Mouse (Mus musculus): Measurements from ENCODE around the gene Sowaha. TPM values are rescaled to one million over a fixed set of nuclear protein-coding genes. Genes with fewer than 3 reads are reported as not detected.

Sowaha gene
- polyA plus RNA-seq, 1 experiment from 2014 or later: 1.1 TPM

DNA sequence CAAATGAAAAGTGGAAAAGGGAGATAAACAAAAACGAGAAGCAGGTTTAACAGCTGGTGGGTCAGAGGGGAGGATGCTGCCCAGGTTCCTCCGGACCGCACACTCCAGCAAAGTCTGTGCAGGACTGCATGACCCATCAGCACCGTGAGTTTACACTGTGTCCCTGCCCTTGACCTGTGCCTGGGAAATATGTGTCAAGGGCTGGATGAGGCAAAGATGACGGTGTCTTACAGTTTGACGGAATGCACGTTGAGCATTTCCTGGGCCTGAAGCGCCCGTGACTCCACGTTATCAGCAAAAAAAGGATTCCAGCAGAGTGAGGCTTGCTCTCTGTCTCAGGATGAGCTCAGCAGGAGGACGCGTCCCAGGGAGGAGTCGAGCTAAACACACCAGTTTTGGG is 34.5 kb downstream of the Sowaha start:
- no peaks in the 10 kb centered on the region for H3K4me1 ChIP-seq
- H3K4me2 ChIP-seq: no peak overlapping the region
- WGBS: 68% methylated on average over 13 of the region's 13 CpGs
- ATAC-seq (ENCODE audit: low FRiP score): no peak
- no peak overlapping the region for H3K27ac ChIP-seq
- peaks cover 9% of the 10 kb centered on the region; the same call in 1 of the 2 replicates for H3K27me3 ChIP-seq
- no peaks in the 10 kb centered on the region for H3K9me3 ChIP-seq
- H3K9ac ChIP-seq: no peak overlapping the region
- H3K4me3 ChIP-seq (replicated peaks): no peak overlapping the region
- H3K36me3 ChIP-seq (replicated peaks): no peaks in the 10 kb centered on the region

DNA sequence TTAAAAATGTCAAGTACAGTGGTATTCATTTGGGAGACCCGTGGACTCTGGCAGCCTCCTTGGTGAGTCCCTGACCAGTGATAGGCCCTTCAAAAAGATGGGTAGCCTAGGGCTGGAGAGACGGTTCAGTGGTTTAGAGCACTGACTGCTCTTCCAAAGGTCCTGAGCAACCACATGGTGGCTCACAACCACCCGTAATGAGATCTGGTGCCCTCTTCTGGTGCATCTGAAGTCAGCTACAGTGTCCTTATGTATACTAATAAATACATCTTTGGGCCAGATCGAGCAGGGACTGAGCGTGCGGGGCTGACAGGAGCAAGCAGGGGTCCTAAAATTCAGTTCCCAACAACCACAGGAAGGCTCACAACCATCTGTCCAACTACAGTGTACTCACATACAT is 36.2 kb downstream of the Sowaha start:
- Histone ChIP-seq H3K9me3 (no peaks in the 10 kb centered on the region), H3K4me2 (no peak overlapping the region), H3K27me3 (no peaks in the 10 kb centered on the region), H3K4me3 (replicated peaks) (no peak overlapping the region), H3K27ac (no peak overlapping the region), H3K36me3 (replicated peaks) (no peaks in the 10 kb centered on the region), H3K9ac (no peak overlapping the region), H3K4me1 (no peaks in the 10 kb centered on the region)
- no peak for ATAC-seq (ENCODE audit: low FRiP score)
- 40% methylated on average over 6 of the region's 6 CpGs for WGBS

DNA sequence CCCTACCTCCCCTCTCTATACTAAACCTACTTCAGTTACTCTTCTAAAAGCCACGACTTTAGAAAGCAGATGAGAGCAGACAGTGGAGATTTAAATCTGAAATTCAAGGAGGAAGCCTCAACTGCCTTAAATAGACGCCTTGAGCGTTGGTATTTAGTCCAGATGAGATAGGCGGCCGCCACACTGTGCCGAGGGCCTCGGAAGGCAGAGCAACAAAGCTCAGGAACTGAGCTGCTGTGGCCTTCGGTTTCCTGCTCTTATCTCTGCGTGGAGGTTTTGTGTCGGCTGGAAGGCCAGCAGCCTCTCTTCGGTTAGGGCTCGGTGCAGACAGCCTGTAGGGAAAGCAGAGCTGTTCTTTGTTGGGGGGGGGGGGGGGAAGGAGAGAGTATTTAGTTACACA is 38.2 kb downstream of the Sowaha start:
- Histone ChIP-seq H3K27ac (no peak overlapping the region), H3K27me3 (no peaks in the 10 kb centered on the region), H3K4me1 (no peaks in the 10 kb centered on the region), H3K36me3 (replicated peaks) (no peaks in the 10 kb centered on the region), H3K4me2 (no peak overlapping the region), H3K9me3 (no peaks in the 10 kb centered on the region), H3K9ac (no peak overlapping the region), H3K4me3 (replicated peaks) (no peak overlapping the region)
- ATAC-seq (ENCODE audit: low FRiP score): no peak
- 60% methylated on average over 12 of the region's 12 CpGs for WGBS

DNA sequence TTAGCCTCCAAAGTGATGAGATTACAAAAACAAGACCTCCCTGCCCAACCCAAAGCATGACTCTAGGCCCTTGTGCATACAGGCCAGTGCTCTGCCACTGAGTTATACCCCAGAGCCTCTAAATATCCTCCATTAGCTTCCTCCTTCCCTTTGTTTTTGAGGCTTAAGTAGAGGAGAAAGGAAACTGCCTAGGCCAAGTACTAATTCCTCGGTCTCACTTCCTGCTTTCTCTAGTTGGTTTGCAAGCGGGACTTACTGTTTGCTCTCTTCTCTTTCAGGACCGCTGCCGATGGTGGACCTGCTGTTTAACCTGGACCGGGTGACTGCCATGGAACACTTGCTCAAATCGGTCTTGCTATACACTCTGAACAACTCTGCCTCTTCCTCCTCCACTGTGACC is 43.7 kb downstream of the Sowaha start:
- H3K4me2 ChIP-seq: no peak overlapping the region
- 0 out of 2 replicates have a peak, but pooled peaks cover 4% of the 10 kb centered on the region for H3K27me3 ChIP-seq
- H3K27ac ChIP-seq: no peak overlapping the region
- 91% methylated on average over 6 of the region's 6 CpGs for WGBS
- no peak overlapping the region for H3K4me3 ChIP-seq (replicated peaks)
- no peak for ATAC-seq (ENCODE audit: low FRiP score)
- H3K4me1 ChIP-seq: peaks cover 5% of the 10 kb centered on the region
- no peak overlapping the region for H3K9ac ChIP-seq
- H3K36me3 ChIP-seq (replicated peaks): no peaks in the 10 kb centered on the region
- H3K9me3 ChIP-seq: no peaks in the 10 kb centered on the region

DNA sequence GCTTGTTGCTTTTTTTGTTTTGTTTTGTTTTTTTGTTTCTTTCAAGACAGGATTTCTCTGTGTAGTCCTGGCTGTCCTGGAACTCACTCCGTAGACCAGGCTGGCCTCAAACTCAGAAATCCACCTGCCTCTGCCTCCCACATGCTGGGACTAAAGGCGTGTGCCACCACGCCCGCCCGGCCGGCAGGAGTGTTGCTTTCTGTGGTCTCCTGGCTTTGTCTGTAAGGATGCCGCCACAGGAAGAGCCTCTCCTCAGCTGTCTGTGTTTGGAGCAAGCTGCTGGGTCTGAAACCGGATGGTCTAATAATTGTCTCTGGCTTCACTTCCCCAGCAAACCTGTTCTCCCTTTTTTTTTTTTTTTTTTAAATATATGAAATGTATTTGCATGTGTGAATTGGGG is 44.6 kb downstream of the Sowaha start:
- Histone ChIP-seq H3K4me3 (replicated peaks) (no peak overlapping the region), H3K36me3 (replicated peaks) (no peaks in the 10 kb centered on the region), H3K9me3 (no peaks in the 10 kb centered on the region), H3K27me3 (0 out of 2 replicates have a peak, but pooled peaks cover 4% of the 10 kb centered on the region), H3K9ac (no peak overlapping the region), H3K27ac (no peak overlapping the region), H3K4me2 (no peak overlapping the region), H3K4me1 (peaks cover 6% of the 10 kb centered on the region)
- WGBS: 88% methylated on average over 8 of the region's 8 CpGs
- ATAC-seq (ENCODE audit: low FRiP score): no peak

DNA sequence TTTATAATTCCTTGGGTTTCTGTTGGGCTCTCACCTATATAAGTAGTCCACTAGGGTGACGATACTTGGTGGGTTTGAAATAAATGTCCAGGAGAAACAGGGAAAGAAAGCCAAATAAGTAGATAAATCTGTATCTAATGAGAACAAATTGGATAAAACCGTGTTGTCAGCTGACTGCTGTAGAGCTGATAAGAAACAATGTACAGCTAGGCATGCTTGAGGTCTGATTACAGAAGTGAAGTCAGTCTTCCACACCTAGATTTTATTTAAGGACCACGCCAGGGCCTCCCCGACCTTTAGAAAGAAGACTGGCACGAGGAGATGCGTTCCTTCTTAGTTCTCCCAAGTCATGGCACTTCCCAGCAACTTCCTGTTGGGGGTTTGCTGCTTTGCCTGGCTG is 47.0 kb downstream of the Sowaha start:
- Histone ChIP-seq H3K27ac (no peak overlapping the region), H3K9me3 (no peaks in the 10 kb centered on the region), H3K9ac (no peak overlapping the region), H3K4me3 (replicated peaks) (no peak overlapping the region), H3K4me1 (peaks cover 18% of the 10 kb centered on the region), H3K36me3 (replicated peaks) (peaks cover 11% of the 10 kb centered on the region), H3K4me2 (no peak overlapping the region), H3K27me3 (0 out of 2 replicates have a peak, but pooled peaks cover 4% of the 10 kb centered on the region)
- 69% methylated on average over 6 of the region's 6 CpGs for WGBS
- no peak for ATAC-seq (ENCODE audit: low FRiP score)

DNA sequence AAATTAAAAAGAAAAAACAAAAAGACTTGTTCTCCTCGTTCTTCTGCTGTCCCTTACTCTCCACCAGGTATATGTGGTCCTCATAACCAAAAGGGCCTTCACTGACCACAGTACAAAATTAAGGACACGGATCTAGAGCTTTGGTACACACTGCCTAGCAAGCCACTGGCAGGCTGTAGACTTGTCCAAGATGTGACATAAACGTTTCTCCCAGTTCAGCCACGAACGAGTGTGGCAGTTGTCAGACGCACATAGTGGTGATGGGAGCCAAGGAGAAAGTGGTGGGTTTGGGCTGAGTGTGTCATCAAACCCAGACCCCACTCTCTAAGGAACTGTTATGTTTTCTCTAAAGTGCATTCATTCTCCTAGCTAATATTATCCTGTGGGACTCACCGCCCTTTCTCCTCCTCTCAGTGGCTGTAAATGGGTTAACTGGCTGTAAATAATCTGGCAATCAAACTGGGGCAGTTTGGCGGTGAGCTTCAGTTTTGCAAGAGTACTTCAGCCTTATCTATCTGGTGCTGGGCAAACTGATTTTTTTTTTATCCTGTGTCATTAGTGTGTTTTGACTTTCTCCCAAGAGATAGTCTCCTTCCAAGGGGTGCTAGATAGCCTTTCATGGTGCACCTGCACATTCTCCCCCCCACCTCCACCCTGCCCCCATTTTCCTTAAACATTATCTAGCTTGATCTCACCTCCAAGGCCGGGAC is 48.6 kb downstream of the Sowaha start:
- ATAC-seq (ENCODE audit: low FRiP score): no peak; the same call in 1 of the 2 replicates
- WGBS: 16% methylated on average over 9 of the region's 9 CpGs
- H3K4me2 ChIP-seq: peak overlapping the region; percentile 52
- H3K9me3 ChIP-seq: no peaks in the 10 kb centered on the region
- peak overlapping the region; percentile 45; the same call in 1 of the 2 replicates for H3K9ac ChIP-seq
- 0 out of 2 replicates have a peak, but pooled peaks cover 4% of the 10 kb centered on the region for H3K27me3 ChIP-seq
- H3K4me1 ChIP-seq: peaks cover 18% of the 10 kb centered on the region
- peak overlapping the region; percentile 65 for H3K27ac ChIP-seq
- peak overlapping the region; percentile 96 for H3K4me3 ChIP-seq (replicated peaks)
- peaks cover 19% of the 10 kb centered on the region for H3K36me3 ChIP-seq (replicated peaks)

DNA sequence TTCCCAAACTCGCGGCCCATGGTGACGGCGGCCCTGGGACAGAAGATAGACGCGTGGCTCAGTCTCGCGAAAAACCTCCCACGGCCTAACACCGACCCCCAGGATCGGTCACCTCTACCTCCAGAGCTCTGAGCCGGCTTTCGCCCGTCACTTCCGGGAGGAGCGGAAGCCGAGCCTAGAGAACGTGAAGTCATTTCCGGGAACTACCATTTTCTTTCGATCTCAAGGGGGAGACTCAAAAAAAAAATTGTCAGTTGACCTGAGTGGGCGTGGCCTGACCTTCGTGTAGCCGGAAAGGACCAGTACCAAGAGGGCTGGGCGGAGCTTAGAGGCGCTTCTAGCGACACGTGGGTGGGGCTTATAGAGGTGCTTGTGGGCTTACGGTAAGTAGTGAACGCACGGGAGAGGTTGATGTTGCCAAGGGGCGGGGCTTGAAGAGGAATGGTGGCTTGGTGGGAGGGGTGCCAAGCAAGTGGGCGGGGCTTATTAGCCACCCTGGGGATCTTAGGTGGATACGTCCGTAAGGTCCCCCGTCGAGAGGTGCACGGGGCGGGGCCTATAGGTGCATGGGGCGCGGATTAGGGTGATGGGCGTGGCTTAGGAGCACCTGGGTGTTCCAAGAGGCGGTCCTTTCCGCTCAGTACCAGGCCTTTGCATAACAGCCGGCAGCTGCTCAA is 49.3 kb downstream of the Sowaha start, which contains the start of the genes Uqcrq and Gdf9:
Gene Uqcrq, minus strand, starts transcription at position 162 of the 677 bp plus-strand sequence.
Gene Gdf9, plus strand, starts transcription at position 354 of the 677 bp plus-strand sequence.
- Histone ChIP-seq H3K27me3 (0 out of 2 replicates have a peak, but pooled peaks cover 4% of the 10 kb centered on the region), H3K9me3 (no peaks in the 10 kb centered on the region), H3K36me3 (replicated peaks) (peaks cover 19% of the 10 kb centered on the region), H3K9ac (peak within 1 kb of the TSS; percentile 91), H3K4me1 (peaks cover 18% of the 10 kb centered on the region), H3K27ac (peak within 1 kb of the TSS; percentile 66), H3K4me2 (peak within 1 kb of the TSS; percentile 89), H3K4me3 (replicated peaks) (peak within 1 kb of the TSS; percentile 96)
- under 1% methylated on average over 44 of the region's 44 CpGs for WGBS
- ATAC-seq (ENCODE audit: low FRiP score): peak; percentile 97

DNA sequence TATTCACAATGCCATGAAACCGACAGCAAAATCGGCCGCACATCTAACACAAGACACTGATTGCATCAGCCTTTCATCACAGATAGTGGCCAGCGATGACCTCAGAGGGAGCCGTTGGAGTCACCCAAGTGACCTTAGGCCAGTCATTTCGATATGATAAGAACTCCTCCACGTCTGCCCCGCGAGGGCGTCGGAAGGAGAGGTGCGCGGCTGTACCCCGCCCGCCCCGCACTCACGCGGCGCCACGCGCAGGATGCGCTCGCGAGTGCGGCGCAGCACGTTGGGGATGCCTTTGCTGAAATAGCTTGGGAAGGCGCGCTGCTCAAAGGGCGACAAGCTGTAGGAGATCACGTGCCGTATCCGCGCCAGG is 49.8 kb downstream of the Sowaha start:
- Histone ChIP-seq H3K9ac (peak overlapping the region; percentile 91), H3K36me3 (replicated peaks) (peaks cover 19% of the 10 kb centered on the region), H3K4me3 (replicated peaks) (peak overlapping the region; percentile 96), H3K4me1 (peaks cover 18% of the 10 kb centered on the region), H3K27me3 (0 out of 2 replicates have a peak, but pooled peaks cover 4% of the 10 kb centered on the region), H3K27ac (peak overlapping the region; percentile 66), H3K4me2 (peak overlapping the region; percentile 89), H3K9me3 (no peaks in the 10 kb centered on the region)
- no peak for ATAC-seq (ENCODE audit: low FRiP score)
- under 1% methylated on average over 34 of the region's 34 CpGs for WGBS

DNA sequence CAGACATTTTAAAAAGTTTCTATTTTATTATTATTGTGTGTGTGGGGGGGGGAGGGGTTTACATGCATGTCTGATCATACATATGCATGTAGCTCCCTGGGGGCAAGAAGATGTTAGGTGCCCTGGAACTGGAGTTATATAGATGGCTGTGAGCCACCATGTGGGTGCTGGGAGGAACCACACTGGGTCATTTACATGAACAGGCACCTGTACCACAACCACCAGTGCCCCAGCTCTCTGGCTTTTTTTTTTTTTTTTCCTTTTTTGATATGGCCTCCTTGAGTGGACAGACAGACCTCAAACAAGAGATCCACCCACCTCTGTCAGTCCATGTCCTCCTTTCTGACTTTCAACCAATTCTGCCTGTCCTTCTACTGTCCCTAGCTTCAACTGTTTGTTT is 50.9 kb downstream of the Sowaha start:
- Histone ChIP-seq H3K27ac (no peak overlapping the region), H3K9ac (no peak overlapping the region), H3K36me3 (replicated peaks) (peaks cover 19% of the 10 kb centered on the region), H3K4me1 (peaks cover 18% of the 10 kb centered on the region), H3K4me3 (replicated peaks) (0 out of 2 replicates have a peak overlapping the region, but pooled peaks have one; percentile 96), H3K27me3 (0 out of 2 replicates have a peak, but pooled peaks cover 4% of the 10 kb centered on the region), H3K4me2 (no peak overlapping the region), H3K9me3 (no peaks in the 10 kb centered on the region)
- ATAC-seq (ENCODE audit: low FRiP score): no peak

DNA sequence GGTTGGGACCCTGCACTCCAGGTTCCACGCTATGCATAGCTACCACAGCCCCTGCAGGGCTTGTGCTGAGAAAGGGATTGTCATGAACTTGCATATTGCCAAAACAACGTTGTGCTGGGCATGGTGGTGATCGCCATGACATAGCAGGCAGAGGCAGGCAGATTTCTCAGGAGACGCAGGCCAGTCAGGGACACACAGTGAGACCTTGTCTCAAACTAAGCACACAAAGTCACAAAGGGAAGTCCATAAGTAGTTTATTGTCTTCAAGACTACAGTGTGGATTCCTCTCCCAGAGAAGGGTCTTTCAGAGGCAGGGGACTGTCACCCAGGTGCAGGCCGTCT is 51.4 kb downstream of the Sowaha start:
- Histone ChIP-seq H3K4me1 (peaks cover 18% of the 10 kb centered on the region), H3K4me2 (no peak overlapping the region), H3K27ac (no peak overlapping the region), H3K27me3 (0 out of 2 replicates have a peak, but pooled peaks cover 4% of the 10 kb centered on the region), H3K4me3 (replicated peaks) (no peak overlapping the region), H3K9me3 (no peaks in the 10 kb centered on the region), H3K9ac (no peak overlapping the region), H3K36me3 (replicated peaks) (peaks cover 19% of the 10 kb centered on the region)
- ATAC-seq (ENCODE audit: low FRiP score): no peak
- 96% methylated on average over 5 of the region's 5 CpGs for WGBS

DNA sequence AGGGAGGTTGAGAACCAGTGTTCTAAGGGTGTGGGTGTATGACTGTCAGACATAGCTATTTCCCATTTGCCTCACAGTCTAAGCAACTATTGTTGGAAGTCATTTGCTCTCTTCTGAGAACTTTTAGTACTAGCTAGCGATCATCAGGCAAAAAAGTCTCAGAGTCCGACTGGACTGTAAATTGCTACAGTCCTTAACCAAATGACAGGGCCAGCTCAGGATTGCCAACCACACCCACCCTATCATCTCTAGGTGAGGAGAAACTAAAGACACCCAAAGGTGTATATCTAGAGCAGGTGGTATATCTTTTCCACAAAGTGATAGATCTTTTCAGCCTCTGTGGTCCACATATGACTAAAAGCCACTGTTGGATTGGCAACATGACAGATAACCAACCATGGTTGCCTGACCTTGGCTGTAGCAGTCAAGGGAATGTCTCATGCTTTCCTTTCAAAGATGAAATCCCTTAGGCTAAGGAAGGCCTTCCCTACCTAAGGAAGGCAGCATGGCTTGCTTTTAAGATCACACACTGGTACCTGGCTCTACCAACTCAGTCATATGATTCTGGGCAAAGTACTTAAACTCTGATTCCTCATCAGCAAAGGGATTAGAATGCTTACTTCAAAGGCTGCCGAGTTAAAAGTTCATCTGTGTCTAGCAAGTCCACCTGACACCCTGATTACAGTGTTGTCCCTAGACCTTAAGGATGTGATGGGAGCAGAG is 51.9 kb downstream of the Sowaha start:
- Histone ChIP-seq H3K9me3 (no peaks in the 10 kb centered on the region), H3K27me3 (no peaks in the 10 kb centered on the region), H3K4me2 (no peak overlapping the region), H3K4me3 (replicated peaks) (no peak overlapping the region), H3K4me1 (peaks cover 18% of the 10 kb centered on the region), H3K9ac (no peak overlapping the region), H3K27ac (no peak overlapping the region), H3K36me3 (replicated peaks) (peaks cover 19% of the 10 kb centered on the region)
- ATAC-seq (ENCODE audit: low FRiP score): no peak
- WGBS: 93% methylated on average over 3 of the region's 3 CpGs

All from forebrain, embryonic 12.5 days (tissue).